Mouse (Mus musculus) forebrain, embryonic 11.5 days (tissue): ENCODE measurements around the gene Egflam. TPM values are rescaled to one million over a fixed set of nuclear protein-coding genes. Genes with fewer than 3 reads are reported as not detected.

ENCODE experiments used
- ATAC-seq: fragments of 200-750 bp; cut with Nextera tagmentation; replicated peaks from 2 replicates; pipeline ENCODE4 v1.8.0; 2017; ENCODE audit warnings: moderate TSS enrichment; ENCODE audit not compliant: low FRiP score
- DNase-seq: peaks from one replicate; pipeline ENCODE4 v3.0.0-alpha.2; 2017; ENCODE audit warnings: low spot score
- H3K27ac ChIP-seq: fragments of 300-500 bp; sonication (generic); 2 replicates; pipeline ENCODE4 v1.5.1; 2014; ENCODE audit warnings: low read depth, low read length
- H3K27me3 ChIP-seq: fragments of 300-500 bp; sonication (generic); 2 replicates; pipeline ENCODE4 v1.6.1; 2014; ENCODE audit warnings: mild to moderate bottlenecking, low read length, mixed read lengths; ENCODE audit not compliant: control insufficient read depth, insufficient read depth
- H3K36me3 ChIP-seq: fragments of 300-500 bp; sonication (generic); 2 replicates; pipeline ENCODE4 v1.6.1; 2014; ENCODE audit warnings: mild to moderate bottlenecking, low read length, moderate library complexity, mixed read lengths; ENCODE audit not compliant: control insufficient read depth, insufficient read depth
- H3K4me1 ChIP-seq: fragments of 300-500 bp; sonication (generic); replicated peaks from 2 replicates; pipeline ENCODE4 v1.6.1; 2014; ENCODE audit warnings: low read length, mixed read lengths; ENCODE audit not compliant: control insufficient read depth, insufficient read depth
- H3K4me2 ChIP-seq: fragments of 300-500 bp; sonication (generic); 2 replicates; pipeline ENCODE4 v1.6.1; 2014; ENCODE audit warnings: low read depth, mild to moderate bottlenecking, low read length, moderate library complexity, mixed read lengths; ENCODE audit not compliant: severe bottlenecking
- H3K4me3 ChIP-seq: fragments of 300-500 bp; sonication (generic); 2 replicates; pipeline ENCODE4 v1.5.1; 2014; ENCODE audit warnings: low read depth, low read length
- H3K9ac ChIP-seq: fragments of 300-500 bp; sonication (generic); 2 replicates; pipeline ENCODE4 v1.6.1; 2014; ENCODE audit warnings: low read length
- H3K9me3 ChIP-seq: fragments of 300-500 bp; sonication (generic); 2 replicates; pipeline ENCODE4 v1.6.1; 2016; ENCODE audit warnings: low read length, mixed read lengths; ENCODE audit not compliant: control insufficient read depth
- WGBS: fragments of 180-500 bp; shearing (Covaris S2); extraction: QIAGEN DNeasy Blood & Tissue Kit; methylation state at CpG from one replicate; pipeline ENCODE4 v1.1.7; 2014; 5-methylcytosine and 5-hydroxymethylcytosine counted together
- polyA plus RNA-seq: library from polyadenylated mRNA; unstranded; fragments of >200 nt; fragmentation: Nextera tagmentation; extraction: Ambion mirVana; gene quantifications from 2 replicates; pipeline ENCODE4 v1.2.1, GENCODE M21; 2014

Gene Egflam
- polyA plus RNA-seq, 1 experiment from 2014 or later = 7.7 TPM

GRCm38 (mm10) chr15:7216581-7217272 lies 181.5 kb downstream of the Egflam start:
- Histone ChIP-seq H3K9me3 (no peaks in the 10 kb centered on the region), H3K9ac (no peak overlapping the region), H3K4me1 (0 out of 2 replicates have a peak, but pooled peaks cover 2% of the 10 kb centered on the region), H3K27ac (no peak overlapping the region), H3K4me2 (no peak overlapping the region), H3K36me3 (no peaks in the 10 kb centered on the region), H3K4me3 (no peak overlapping the region), H3K27me3 (no peaks in the 10 kb centered on the region)
- ATAC-seq = no peak
- peak; percentile 36 for DNase-seq
- 84% methylated on average over 9 of the region's 9 CpGs for WGBS

GRCm38 (mm10) chr15:7215845-7216244 lies 182.3 kb downstream of the Egflam start:
- peak; percentile 11 for DNase-seq
- Histone ChIP-seq H3K27me3 (no peaks in the 10 kb centered on the region), H3K27ac (no peak overlapping the region), H3K9me3 (no peaks in the 10 kb centered on the region), H3K4me1 (0 out of 2 replicates have a peak, but pooled peaks cover 2% of the 10 kb centered on the region), H3K9ac (no peak overlapping the region), H3K4me3 (no peak overlapping the region), H3K4me2 (no peak overlapping the region), H3K36me3 (no peaks in the 10 kb centered on the region)
- ATAC-seq = no peak
- WGBS = 85% methylated on average over 3 of the region's 3 CpGs

GRCm38 (mm10) chr15:7213683-7214082 lies 184.5 kb downstream of the Egflam start:
- ATAC-seq (peak; percentile 33; the same call in 1 of the 2 replicates), DNase-seq (peak; percentile 46)
- Histone ChIP-seq H3K36me3 (no peaks in the 10 kb centered on the region), H3K9ac (no peak overlapping the region), H3K27ac (no peak overlapping the region), H3K4me1 (0 out of 2 replicates have a peak, but pooled peaks cover 2% of the 10 kb centered on the region), H3K27me3 (no peaks in the 10 kb centered on the region), H3K4me3 (no peak overlapping the region), H3K4me2 (no peak overlapping the region), H3K9me3 (no peaks in the 10 kb centered on the region)
- WGBS = 39% methylated on average over 1 of the region's 1 CpGs

GRCm38 (mm10) chr15:7208180-7208579 lies 190.0 kb downstream of the Egflam start:
- no peaks in the 10 kb centered on the region for H3K27me3 ChIP-seq
- ATAC-seq (no peak), DNase-seq (no peak)
- no peak overlapping the region for H3K9ac ChIP-seq
- 0 out of 2 replicates have a peak, but pooled peaks cover 1% of the 10 kb centered on the region for H3K4me1 ChIP-seq
- H3K9me3 ChIP-seq = no peaks in the 10 kb centered on the region
- H3K4me3 ChIP-seq = no peak overlapping the region
- H3K36me3 ChIP-seq = no peaks in the 10 kb centered on the region
- no peak overlapping the region for H3K27ac ChIP-seq
- WGBS = 85% methylated on average over 9 of the region's 9 CpGs
- H3K4me2 ChIP-seq = no peak overlapping the region

- ATAC-seq (no peak), DNase-seq (no peak)
- Histone ChIP-seq H3K27ac (no peak overlapping the region), H3K9me3 (no peaks in the 10 kb centered on the region), H3K4me3 (no peak overlapping the region), H3K27me3 (no peaks in the 10 kb centered on the region), H3K4me1 (0 out of 2 replicates have a peak, but pooled peaks cover 1% of the 10 kb centered on the region), H3K36me3 (no peaks in the 10 kb centered on the region), H3K9ac (no peak overlapping the region), H3K4me2 (no peak overlapping the region)
- WGBS = 83% methylated on average over 7 of the region's 7 CpGs
Measured at GRCm38 (mm10) chr15:7207292-7207691, 190.9 kb downstream of the Egflam start.

- 40% methylated on average over 5 of the region's 5 CpGs for WGBS
- no peak overlapping the region for H3K4me2 ChIP-seq
Measured at GRCm38 (mm10) chr15:7206110-7206509, 192.1 kb downstream of the Egflam start.

GRCm38 (mm10) chr15:7204917-7205316 lies 193.3 kb downstream of the Egflam start:
- Histone ChIP-seq H3K9me3 (no peaks in the 10 kb centered on the region), H3K4me3 (no peak overlapping the region), H3K27ac (no peak overlapping the region), H3K27me3 (no peaks in the 10 kb centered on the region), H3K4me1 (peaks cover 8% of the 10 kb centered on the region; the same call in 1 of the 2 replicates), H3K36me3 (no peaks in the 10 kb centered on the region), H3K9ac (no peak overlapping the region), H3K4me2 (no peak overlapping the region)
- no peak for DNase-seq
- WGBS = 67% methylated on average over 13 of the region's 13 CpGs
- ATAC-seq = no peak

More at GRCm38 (mm10) chr15:7206110-7206509, 192.1 kb downstream of the Egflam start:
- Histone ChIP-seq H3K4me3 (no peak overlapping the region), H3K36me3 (no peaks in the 10 kb centered on the region), H3K9ac (no peak overlapping the region), H3K27me3 (no peaks in the 10 kb centered on the region), H3K4me1 (peaks cover 8% of the 10 kb centered on the region; the same call in 1 of the 2 replicates), H3K9me3 (no peaks in the 10 kb centered on the region), H3K27ac (no peak overlapping the region)
- DNase-seq (no peak), ATAC-seq (no peak)

- Histone ChIP-seq H3K36me3 (no peaks in the 10 kb centered on the region), H3K27ac (no peak overlapping the region), H3K9ac (no peak overlapping the region), H3K9me3 (no peaks in the 10 kb centered on the region), H3K27me3 (no peaks in the 10 kb centered on the region), H3K4me3 (no peak overlapping the region), H3K4me1 (peaks cover 8% of the 10 kb centered on the region), H3K4me2 (no peak overlapping the region)
- no peak for ATAC-seq
- 69% methylated on average over 9 of the region's 9 CpGs for WGBS
- DNase-seq = no peak
Measured at GRCm38 (mm10) chr15:7203606-7204330, 194.4 kb downstream of the Egflam start.
